Mouse (Mus musculus) megakaryocyte, embryonic 14.5 days (primary cell): ENCODE measurements around the gene Vmn1r77.
"Not testable (repeated sequence)": the region's sequence is repeated elsewhere in the genome, so short reads cannot be mapped to it uniquely, and the experiment has no call there.

Source experiments
- FLI1 ChIP-seq: IDR thresholded peaks from 2 replicates; pipeline ENCODE4 v1.6.1; 2012; ENCODE audit warnings: low read length, inconsistent platforms, mixed read lengths
- GATA1 ChIP-seq: IDR thresholded peaks from 3 replicates; pipeline ENCODE4 v1.6.1; 2012; ENCODE audit warnings: mixed read lengths, low read length, inconsistent platforms, borderline replicate concordance

DNA sequence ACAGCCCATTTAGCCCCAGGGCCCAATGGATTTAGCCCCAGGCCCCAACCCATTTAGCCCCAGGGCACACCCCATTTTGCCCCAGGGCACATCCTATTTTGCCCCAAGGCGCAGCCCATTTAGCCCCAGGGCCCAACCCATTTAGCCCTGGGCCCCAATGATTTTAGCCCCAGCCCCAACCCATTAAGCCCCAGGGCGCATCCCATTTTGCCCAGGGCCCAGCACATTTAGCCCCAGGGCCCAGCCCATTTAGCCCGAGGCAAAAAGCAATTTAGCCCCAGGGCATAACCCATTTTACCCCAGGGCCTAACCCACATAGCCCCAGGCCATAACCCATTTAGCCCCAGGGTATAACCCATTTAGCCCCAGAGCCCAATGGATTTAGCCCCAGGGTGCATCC is 24.2 kb upstream of the Vmn1r77 start:
- not testable (repeated sequence) for TF ChIP-seq GATA1, FLI1
